Mouse (Mus musculus) embryonic facial prominence, embryonic 14.5 days (tissue): ENCODE results near the gene Mrap. TPM values are rescaled to one million over a fixed set of nuclear protein-coding genes. Genes with fewer than 3 reads are reported as not detected.

ENCODE experiments used
- ATAC-seq: fragments of 200-750 bp; cut with Nextera tagmentation; 2 replicates; pipeline ENCODE4 v1.8.0; 2017; ENCODE audit warnings: low read depth, moderate number of reproducible peaks, moderate TSS enrichment
- DNase-seq: peaks from one replicate; pipeline ENCODE4 v3.0.0-alpha.2; 2015; ENCODE audit warnings: low spot score
- H3K27ac ChIP-seq: fragments of 300-500 bp; sonication (generic); replicated peaks from 2 replicates; pipeline ENCODE4 v1.5.1; 2014; ENCODE audit warnings: low read depth, mild to moderate bottlenecking, low read length, moderate library complexity
- H3K27me3 ChIP-seq: fragments of 300-500 bp; sonication (generic); replicated peaks from 2 replicates; pipeline ENCODE4 v1.6.1; 2014; ENCODE audit warnings: low read length; ENCODE audit not compliant: control insufficient read depth, insufficient read depth
- H3K36me3 ChIP-seq: fragments of 300-500 bp; sonication (generic); 2 replicates; pipeline ENCODE4 v1.6.1; 2014; ENCODE audit warnings: low read length, mixed read lengths; ENCODE audit not compliant: control insufficient read depth, insufficient read depth
- H3K4me1 ChIP-seq: fragments of 300-500 bp; sonication (generic); 2 replicates; pipeline ENCODE4 v1.6.1; 2014; ENCODE audit warnings: antibody characterized with exemption, low read length; ENCODE audit not compliant: control insufficient read depth, insufficient read depth
- H3K4me2 ChIP-seq: fragments of 300-500 bp; sonication (generic); 2 replicates; pipeline ENCODE4 v1.6.1; 2014; ENCODE audit warnings: low read depth, mild to moderate bottlenecking, low read length, moderate library complexity, mixed read lengths
- H3K4me3 ChIP-seq: fragments of 300-500 bp; sonication (generic); 2 replicates; pipeline ENCODE4 v1.5.1; 2014; ENCODE audit warnings: low read depth, mild to moderate bottlenecking, low read length
- H3K9ac ChIP-seq: fragments of 300-500 bp; sonication (generic); 2 replicates; pipeline ENCODE4 v1.6.1; 2014; ENCODE audit warnings: low read depth, mild to moderate bottlenecking, low read length, moderate library complexity, mixed read lengths
- H3K9me3 ChIP-seq: fragments of 300-500 bp; sonication (generic); 2 replicates; pipeline ENCODE4 v1.6.1; 2016; ENCODE audit warnings: low read length; ENCODE audit not compliant: control insufficient read depth
- WGBS: fragments of 180-500 bp; shearing (Covaris S2); extraction: QIAGEN DNeasy Blood & Tissue Kit; methylation state at CpG from one replicate; pipeline ENCODE4 v1.1.7; 2014; 5-methylcytosine and 5-hydroxymethylcytosine counted together
- polyA plus RNA-seq: library from polyadenylated mRNA; unstranded; fragments of >200 nt; fragmentation: Nextera tagmentation; extraction: Ambion mirVana; gene quantifications from 2 replicates; pipeline ENCODE4 v1.2.1, GENCODE M21; 2014

Gene Mrap
- polyA plus RNA-seq, 1 experiment from 2014 or later = 3.8 TPM

DNA sequence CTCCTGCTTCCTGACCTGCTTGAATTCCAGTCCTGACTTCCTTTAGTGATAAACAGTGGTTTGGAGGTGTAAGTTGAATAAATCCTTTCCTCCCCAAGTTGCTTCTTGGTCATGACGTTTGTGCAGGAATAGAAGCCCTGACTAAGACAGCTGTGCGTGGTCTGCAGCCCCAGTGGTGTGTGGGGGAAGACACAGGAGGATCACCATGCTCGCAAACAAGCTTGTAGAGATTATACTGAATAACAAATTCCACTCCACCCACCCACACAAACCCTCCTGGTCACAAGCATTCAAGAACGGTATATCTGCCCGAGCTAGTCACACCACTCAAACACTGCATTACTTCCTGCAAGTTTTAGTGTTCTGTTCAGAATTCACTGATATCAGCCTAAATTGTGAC lies 54.1 kb downstream of the Mrap start:
- Histone ChIP-seq H3K27me3 (no peaks in the 10 kb centered on the region), H3K36me3 (peaks cover 93% of the 10 kb centered on the region), H3K4me1 (no peaks in the 10 kb centered on the region), H3K4me2 (no peak overlapping the region), H3K9ac (no peak overlapping the region), H3K9me3 (no peaks in the 10 kb centered on the region), H3K27ac (no peak overlapping the region), H3K4me3 (no peak overlapping the region)
- no peak for ATAC-seq
- 69% methylated on average over 5 of the region's 5 CpGs for WGBS
- DNase-seq = no peak

- Histone ChIP-seq H3K9ac (no peak overlapping the region), H3K27ac (no peak overlapping the region), H3K27me3 (no peaks in the 10 kb centered on the region), H3K4me2 (no peak overlapping the region), H3K9me3 (no peaks in the 10 kb centered on the region), H3K4me3 (no peak overlapping the region), H3K36me3 (peaks cover 91% of the 10 kb centered on the region), H3K4me1 (no peaks in the 10 kb centered on the region)
- ATAC-seq = no peak
- 73% methylated on average over 3 of the region's 3 CpGs for WGBS
- no peak for DNase-seq
These were observed 54.5 kb downstream of the Mrap start for GRCm38 (mm10) chr16:90792500-90792899.

DNA sequence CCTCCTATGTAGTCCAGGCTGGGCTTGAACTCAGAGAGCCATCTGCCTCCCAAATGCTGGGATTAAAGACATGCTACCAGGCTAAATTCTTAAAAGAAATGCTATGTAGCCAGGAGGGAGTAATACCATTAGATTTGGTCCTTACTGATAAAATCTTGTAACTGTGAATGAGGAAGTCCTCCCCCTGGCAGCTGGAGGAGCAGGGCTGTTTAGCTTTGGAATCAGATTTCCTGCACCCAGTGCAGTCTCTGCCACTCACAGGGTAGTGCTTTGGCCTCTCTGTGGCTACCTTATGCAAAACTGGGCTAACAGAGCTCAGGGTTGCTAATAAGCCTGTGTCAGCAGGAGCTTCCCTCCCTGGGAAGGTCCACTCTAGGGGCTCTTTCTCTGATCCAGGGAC lies 56.7 kb downstream of the Mrap start:
- Histone ChIP-seq H3K4me2 (no peak overlapping the region), H3K9ac (no peak overlapping the region), H3K9me3 (no peaks in the 10 kb centered on the region), H3K4me3 (no peak overlapping the region), H3K27ac (no peak overlapping the region), H3K36me3 (peaks cover 82% of the 10 kb centered on the region), H3K27me3 (no peaks in the 10 kb centered on the region), H3K4me1 (no peaks in the 10 kb centered on the region)
- ATAC-seq (no peak), DNase-seq (no peak)

DNA sequence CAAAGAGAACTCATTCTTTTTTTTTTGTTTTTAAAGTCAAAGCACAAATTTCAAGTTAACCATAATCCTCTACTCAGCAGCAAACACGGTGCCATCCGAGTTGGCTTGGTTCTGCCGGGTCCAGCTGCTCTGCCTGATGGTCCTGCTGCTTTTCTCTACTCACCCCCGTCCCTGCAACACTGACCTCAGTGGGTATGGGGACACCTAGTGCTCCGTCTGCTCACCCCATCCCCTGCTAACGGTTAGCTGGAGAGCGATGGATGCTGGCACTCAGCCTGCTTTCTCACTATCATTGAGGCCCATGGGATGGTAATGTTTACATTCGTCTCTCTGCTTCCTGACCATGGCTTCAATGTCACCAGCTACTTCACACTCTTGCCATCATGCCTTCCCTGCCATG lies 60.4 kb downstream of the Mrap start:
- Histone ChIP-seq H3K36me3 (peaks cover 79% of the 10 kb centered on the region), H3K27ac (no peak overlapping the region), H3K27me3 (no peaks in the 10 kb centered on the region), H3K4me2 (no peak overlapping the region), H3K9ac (no peak overlapping the region), H3K4me1 (no peaks in the 10 kb centered on the region), H3K9me3 (no peaks in the 10 kb centered on the region), H3K4me3 (no peak overlapping the region)
- no peak for DNase-seq
- ATAC-seq = no peak
- WGBS = 87% methylated on average over 8 of the region's 8 CpGs

- Histone ChIP-seq H3K36me3 (peaks cover 79% of the 10 kb centered on the region), H3K4me1 (no peaks in the 10 kb centered on the region), H3K9ac (no peak overlapping the region), H3K4me3 (no peak overlapping the region), H3K27me3 (no peaks in the 10 kb centered on the region), H3K4me2 (no peak overlapping the region), H3K27ac (no peak overlapping the region), H3K9me3 (no peaks in the 10 kb centered on the region)
- WGBS = 89% methylated on average over 5 of the region's 5 CpGs
- DNase-seq = no peak
- no peak for ATAC-seq
These were observed 60.8 kb downstream of the Mrap start for GRCm38 (mm10) chr16:90798848-90799247.

Other genes with a start within 250 kb of the Mrap start
- 50.1 and 50.9 TPM in 2 replicates for gene Mis18a, start 10.8 kb upstream of the Mrap start, polyA plus RNA-seq
- gene Urb1, start 72.2 kb downstream of the Mrap start, polyA plus RNA-seq = 11.6 and 12.6 TPM in 2 replicates
- gene Eva1c, start 88.5 kb downstream of the Mrap start, polyA plus RNA-seq = 3.7 and 4.5 TPM in 2 replicates
- 34.5 and 37.8 TPM in 2 replicates for gene Cfap298, start 196.9 kb downstream of the Mrap start, polyA plus RNA-seq